Mouse (Mus musculus) induced T-regulatory cell, adult 2 months (primary cell): ENCODE measurements around the gene Adgrg1.

Experiments
- DNase-seq: peaks from one replicate; pipeline ENCODE4 v3.0.0-alpha.2; 2012; ENCODE audit warnings: low read depth

Gene Adgrg1

DNA sequence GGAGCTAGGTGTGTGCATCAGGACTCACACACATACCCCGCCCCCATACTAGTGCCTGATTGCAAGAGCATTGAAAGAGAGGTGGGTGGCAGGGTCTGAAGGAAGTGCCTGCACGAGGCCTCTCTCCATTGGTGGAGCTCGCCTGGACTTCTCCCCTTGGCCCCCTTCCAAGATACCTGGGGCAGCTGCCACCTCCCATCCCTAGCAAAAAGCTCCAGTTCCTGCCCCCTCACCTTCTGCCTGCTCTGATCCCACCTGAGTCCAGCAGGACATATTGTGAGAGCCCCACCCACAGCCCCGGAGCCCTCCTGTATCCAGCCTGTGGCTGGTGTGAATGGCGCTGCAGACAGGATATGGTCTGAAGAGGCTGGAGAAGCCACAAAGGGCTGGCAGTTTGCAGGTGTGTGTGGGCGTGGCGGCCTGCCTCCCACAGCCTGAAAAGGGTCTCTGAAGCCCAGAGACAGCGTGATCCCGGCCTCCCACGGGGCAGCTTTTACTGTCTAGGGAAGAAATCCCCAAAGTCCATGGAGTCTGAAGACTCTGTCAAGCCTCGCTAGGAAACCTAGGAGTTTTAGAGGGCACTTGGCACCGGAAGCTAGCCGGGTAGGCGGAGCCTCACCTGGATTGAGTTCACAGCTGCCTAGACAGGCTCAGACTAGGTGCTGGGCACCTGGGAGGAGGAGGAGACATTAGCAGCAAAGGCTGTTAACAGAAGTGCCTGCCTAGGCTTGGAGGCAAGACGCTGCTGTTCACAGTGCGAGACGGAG lies 2.3 kb downstream of the Adgrg1 start:
- DNase-seq = peak; percentile 49

DNA sequence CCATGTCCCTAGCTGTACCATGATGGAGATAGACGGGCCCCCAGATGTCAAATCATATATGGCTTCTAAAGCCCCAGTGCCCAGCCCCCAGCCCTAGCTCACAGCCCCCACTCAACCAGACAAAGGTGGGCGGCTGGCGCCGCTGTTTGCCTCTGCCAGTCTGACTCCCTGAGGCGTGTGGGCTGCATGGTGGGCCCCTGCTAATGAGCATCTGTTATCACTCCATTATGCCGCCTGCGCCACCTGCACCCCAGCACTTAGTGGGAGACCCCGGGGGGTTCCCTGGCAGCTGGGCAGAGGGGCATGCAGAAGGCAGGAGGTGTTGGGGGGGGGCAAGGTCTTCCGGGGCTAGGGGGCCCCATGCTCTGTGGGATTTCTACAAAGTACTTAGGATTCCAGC lies 3.6 kb downstream of the Adgrg1 start:
- DNase-seq = no peak

- DNase-seq = no peak
These were observed 4.2 kb downstream of the Adgrg1 start for GRCm38 (mm10) chr8:94978593-94979319.

- no peak for DNase-seq
These were observed 5.6 kb downstream of the Adgrg1 start for GRCm38 (mm10) chr8:94980176-94980575.

GRCm38 (mm10) chr8:94980976-94981375 lies 6.4 kb downstream of the Adgrg1 start:
- DNase-seq = no peak

- no peak for DNase-seq
These were observed 7.3 kb downstream of the Adgrg1 start for GRCm38 (mm10) chr8:94981848-94982247.

GRCm38 (mm10) chr8:94983146-94983545 lies 8.6 kb downstream of the Adgrg1 start:
- DNase-seq = no peak

- no peak for DNase-seq
These were observed 9.4 kb downstream of the Adgrg1 start for GRCm38 (mm10) chr8:94983881-94984516.

- DNase-seq = no peak
These were observed 10.5 kb downstream of the Adgrg1 start for GRCm38 (mm10) chr8:94985023-94985422.

GRCm38 (mm10) chr8:94986676-94987075 lies 12.1 kb downstream of the Adgrg1 start:
- no peak for DNase-seq

DNA sequence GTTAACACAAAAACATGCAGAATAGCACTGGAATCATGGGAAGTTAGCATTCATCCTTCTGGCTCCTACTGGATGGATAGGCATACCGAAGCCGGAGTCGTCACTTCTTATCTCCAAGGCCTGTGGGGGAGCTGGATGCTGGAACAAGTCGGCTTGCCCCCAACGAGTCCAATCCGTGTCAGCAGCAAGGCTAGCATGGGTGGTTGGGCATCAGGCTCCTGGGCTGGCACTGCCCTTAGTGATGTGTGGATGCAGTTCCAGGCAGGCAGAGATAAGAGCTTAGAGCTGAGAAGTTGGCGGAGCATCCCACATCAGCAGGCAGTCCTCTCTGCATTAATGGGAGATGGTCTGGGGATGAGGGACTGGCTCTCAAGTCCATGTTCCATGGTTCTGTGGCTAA lies 13.0 kb downstream of the Adgrg1 start:
- no peak for DNase-seq

GRCm38 (mm10) chr8:94988619-94989018 lies 14.1 kb downstream of the Adgrg1 start:
- DNase-seq = no peak

DNA sequence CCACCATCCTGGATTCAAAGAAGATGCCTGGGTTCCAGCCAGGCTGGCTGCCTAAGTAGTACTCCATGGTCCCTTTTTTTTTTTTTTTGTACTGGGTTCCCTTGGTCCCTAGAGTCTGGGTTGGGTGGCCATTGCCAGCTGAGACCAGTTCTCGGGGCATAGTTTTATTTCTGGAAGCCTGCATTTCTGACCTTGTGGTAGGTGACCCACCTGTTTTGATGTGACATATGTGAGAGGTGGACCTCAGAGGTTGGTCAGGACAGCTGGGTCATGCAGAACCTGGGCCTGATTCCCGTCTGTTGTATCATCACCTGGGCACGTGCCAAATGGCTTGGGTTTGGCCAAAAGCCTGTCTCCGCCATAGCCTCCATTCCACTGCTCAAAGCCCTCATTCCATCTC lies 15.2 kb downstream of the Adgrg1 start:
- no peak for DNase-seq

DNA sequence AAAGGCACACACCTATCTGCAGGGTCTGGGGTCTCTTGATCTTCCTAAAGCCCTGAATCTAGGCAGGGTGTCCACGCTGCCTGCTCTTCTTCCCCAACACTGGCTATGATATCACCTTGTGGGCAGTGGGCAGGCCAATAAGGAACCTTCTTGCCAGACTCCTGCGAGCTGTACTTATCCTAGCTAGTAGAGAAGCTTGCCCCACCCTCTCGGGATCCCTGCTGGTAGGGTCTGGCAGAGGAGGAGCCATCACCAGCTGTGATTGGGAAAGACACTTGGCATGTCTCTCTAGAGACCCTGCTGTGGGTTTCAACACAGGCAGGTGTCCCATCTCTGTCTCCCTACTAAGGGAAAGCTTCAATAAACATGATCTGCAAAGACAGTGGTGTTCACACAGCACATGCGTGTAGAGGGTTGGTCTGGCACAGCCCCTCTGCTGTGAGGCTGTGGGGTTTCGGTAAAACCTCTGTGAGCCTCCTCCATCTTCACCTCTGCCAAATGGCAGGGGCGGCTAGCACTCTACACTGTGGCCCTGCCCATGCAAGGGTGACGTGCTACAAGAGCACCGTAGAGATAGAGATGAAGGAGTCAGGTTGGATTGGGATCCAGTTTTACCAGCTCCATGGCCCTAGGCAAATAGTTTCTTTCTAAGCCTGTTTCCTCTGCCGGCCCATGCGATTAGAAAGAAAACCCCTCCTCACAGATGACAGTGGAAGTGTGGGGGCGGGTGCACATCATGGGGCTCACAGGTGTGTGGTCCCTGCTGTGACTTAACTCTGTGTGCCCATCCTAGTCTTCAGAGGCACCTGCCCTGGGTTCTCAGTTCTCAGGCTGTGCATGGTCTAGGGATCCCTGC lies 16.3 kb downstream of the Adgrg1 start:
- no peak for DNase-seq

DNA sequence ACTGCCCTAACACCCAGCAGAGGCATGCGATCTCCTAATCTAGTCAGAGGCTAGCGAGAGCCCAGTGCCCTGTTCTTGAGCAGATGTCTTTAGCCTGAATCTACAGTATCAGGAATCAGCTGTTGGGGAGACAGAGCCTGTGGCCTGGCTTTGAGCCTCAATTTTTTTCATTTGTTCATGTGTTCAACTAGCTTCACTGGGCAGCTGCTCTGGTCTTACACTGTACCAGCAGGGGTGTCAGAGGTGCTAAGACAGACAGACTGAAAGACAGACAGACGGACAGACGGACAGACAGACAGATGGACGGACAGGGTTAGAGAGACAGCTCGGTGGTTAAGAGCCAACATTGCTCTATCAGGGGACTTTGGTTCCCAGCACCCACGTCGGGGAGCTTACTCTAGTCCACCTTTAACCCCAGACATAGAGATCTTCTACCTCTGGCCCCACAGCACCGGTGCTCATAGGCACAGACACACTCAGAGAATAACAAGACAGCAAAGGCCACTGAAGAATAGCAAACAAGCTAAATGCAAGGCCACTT lies 17.0 kb downstream of the Adgrg1 start:
- DNase-seq = no peak

- DNase-seq = no peak
These were observed 17.5 kb downstream of the Adgrg1 start for GRCm38 (mm10) chr8:94992010-94992409.

GRCm38 (mm10) chr8:94992534-94992933 lies 18.0 kb downstream of the Adgrg1 start:
- no peak for DNase-seq

GRCm38 (mm10) chr8:94992996-94993724 lies 18.6 kb downstream of the Adgrg1 start:
- no peak for DNase-seq

DNA sequence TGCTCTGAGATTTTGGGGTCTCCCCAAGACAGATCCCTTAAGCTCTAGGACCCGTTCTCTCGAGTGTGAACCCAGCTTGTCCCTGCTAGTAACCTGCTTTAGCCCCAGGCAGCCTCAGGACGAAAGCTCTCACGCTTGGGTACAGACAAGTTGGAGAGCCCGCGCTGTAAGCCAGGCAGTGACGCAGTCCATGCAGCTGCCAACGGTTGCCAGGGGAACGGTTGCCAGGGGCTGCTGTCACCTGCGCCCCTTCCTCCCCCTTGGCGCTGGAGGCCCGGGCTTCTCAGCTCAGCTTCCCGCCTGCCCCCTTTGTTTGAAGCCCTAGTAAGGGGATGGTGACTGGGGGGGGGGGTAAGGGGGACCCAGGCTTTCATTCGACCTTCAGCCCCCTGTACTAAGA lies 19.5 kb downstream of the Adgrg1 start:
- DNase-seq = no peak

- DNase-seq = no peak
These were observed 20.0 kb downstream of the Adgrg1 start for GRCm38 (mm10) chr8:94994510-94994909.

DNA sequence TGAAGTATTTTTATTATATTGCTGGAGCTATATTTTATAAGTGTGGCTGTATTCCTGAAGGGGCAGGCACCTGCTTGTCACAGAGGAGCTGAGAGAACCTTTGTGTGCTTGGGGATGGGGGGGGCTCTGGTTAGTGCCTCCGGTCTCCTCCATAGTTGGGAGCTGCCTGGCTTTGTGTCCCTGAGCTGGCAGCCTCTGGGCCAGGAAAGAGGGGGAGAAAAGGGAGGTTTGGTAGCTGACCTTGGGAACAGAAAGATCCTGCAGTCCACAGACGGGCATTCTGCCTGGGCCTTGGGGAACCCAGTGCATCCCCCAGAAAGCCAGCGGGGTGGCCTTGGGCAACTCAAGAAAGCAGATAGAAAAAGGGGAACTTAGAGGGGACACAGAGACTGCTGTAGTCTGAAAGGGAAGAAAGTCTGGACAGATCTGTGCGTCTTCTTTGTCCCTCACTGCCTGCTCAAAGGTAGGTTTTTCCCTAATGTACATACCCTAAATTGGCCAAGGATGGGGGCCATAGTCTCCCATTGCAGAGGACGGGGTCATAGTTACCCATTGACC lies 20.9 kb downstream of the Adgrg1 start:
- DNase-seq = no peak
